Mouse (Mus musculus): ENCODE measurements at regions not wholly inside any gene's neighbourhood (a gene's known extent, or its start where the extent isn't known, plus 50 kb on each side); places are given as distances from the start of the nearest gene placed in this dataset.

DNA sequence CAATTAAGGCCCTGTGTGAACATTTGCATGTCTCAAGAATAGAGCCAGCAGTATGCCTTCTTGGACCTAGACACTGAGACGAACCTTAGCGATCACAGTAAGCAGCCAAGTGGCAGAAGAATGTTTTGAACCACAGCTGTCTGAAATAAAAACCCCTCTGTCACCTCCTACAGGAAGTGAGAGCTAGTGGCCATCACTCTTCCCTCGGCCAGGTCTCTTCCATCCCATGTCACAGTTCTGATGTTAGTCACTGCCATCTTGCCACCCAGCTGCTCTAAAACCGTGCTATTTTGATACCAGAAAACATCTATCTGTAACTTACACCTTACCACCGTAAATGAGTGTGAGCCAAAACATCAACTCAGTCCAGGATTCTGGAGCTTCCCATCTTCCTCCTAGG, 197.8 kb upstream of the Cdh5 start:
- H3K9ac ChIP-seq (ENCODE audit: low read depth, low read length), result no peak overlapping the region
- H3K27ac ChIP-seq (ENCODE audit: low read depth, low read length), result no peak overlapping the region
- no peaks in the 10 kb centered on the region for H3K27me3 ChIP-seq (replicated peaks; ENCODE audit: control insufficient read depth, insufficient read depth, low read length)
- no peak overlapping the region for H3K4me2 ChIP-seq (ENCODE audit: low read length)
- no peaks in the 10 kb centered on the region for H3K36me3 ChIP-seq (ENCODE audit: control insufficient read depth, insufficient read depth, low read length)
- peaks cover 2% of the 10 kb centered on the region; the same call in 1 of the 2 replicates for H3K9me3 ChIP-seq (ENCODE audit: control insufficient read depth, low read length)
- ATAC-seq, result no peak
- WGBS, result 91% methylated on average over 5 of the region's 5 CpGs
- H3K4me1 ChIP-seq (ENCODE audit: control insufficient read depth, insufficient read depth, low read depth, low read length), result no peaks in the 10 kb centered on the region
- H3K4me3 ChIP-seq (ENCODE audit: low read length), result no peak overlapping the region

DNA sequence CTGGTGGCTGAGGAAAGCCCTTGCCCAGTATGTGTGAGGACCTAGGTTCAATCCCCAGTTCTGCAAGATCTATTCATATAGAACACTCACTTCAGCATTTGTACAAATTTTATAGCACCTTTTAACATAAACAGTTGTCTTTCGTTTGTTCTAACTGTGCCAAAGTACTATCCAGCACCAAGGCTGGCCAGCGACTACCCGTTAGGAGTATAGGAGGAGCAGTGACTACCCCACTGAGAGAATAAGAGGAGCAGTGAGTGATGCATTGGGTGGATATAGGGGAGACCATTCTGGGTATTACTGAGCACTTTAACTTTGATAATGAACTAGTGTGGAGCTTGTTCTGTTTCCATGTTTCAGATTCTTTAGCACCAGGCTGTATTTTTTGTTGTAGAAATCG, 193.8 kb upstream of the Cdh5 start:
- H3K36me3 ChIP-seq (ENCODE audit: control insufficient read depth, insufficient read depth, low read length), result no peaks in the 10 kb centered on the region
- H3K27me3 ChIP-seq (replicated peaks; ENCODE audit: control insufficient read depth, insufficient read depth, low read length), result no peaks in the 10 kb centered on the region
- no peak overlapping the region for H3K9ac ChIP-seq (ENCODE audit: low read depth, low read length)
- no peaks in the 10 kb centered on the region for H3K4me1 ChIP-seq (ENCODE audit: control insufficient read depth, insufficient read depth, low read depth, low read length)
- WGBS, result 85% methylated on average over 4 of the region's 4 CpGs
- H3K4me3 ChIP-seq (ENCODE audit: low read length), result no peak overlapping the region
- no peak overlapping the region for H3K4me2 ChIP-seq (ENCODE audit: low read length)
- no peak for ATAC-seq
- no peak overlapping the region for H3K27ac ChIP-seq (ENCODE audit: low read depth, low read length)
- peaks cover 2% of the 10 kb centered on the region; the same call in 1 of the 2 replicates for H3K9me3 ChIP-seq (ENCODE audit: control insufficient read depth, low read length)

DNA sequence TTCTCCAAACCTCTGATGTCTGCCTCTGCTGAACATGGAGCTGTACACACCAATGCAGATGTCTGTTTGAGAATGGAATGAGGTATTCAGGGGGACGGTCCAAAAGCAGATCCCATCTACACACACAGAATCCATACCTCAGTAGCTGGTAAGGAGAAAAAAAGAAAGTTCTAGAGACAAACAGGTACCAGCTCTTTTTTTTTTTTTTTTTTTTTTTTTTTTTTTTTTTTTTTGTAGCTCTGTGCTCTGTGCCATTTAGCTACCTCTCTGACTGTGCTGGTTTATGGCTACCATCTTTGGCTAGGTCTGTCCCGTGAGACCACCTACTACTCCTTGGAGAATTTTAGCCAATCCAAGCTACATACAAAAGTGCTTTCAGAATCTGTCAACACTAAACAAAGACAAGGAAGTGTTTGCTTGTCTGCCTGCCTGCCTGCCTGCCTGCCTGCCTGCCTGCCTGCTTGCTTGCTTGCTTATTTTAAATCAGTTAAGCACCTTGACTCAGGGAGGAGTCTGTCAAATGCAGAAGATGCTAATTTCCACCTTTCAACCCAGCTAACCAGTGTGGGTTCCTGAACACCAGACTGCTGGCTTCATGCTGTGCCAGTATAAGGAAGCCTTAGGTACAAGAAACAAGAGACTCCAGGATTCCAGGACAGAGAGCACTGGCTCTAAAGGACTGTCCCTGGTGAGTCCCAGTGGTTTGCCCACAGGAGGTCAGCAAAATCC, 190.0 kb upstream of the Cdh5 start:
- no peak overlapping the region for H3K4me2 ChIP-seq (ENCODE audit: low read length)
- H3K9ac ChIP-seq (ENCODE audit: low read depth, low read length), result no peak overlapping the region
- H3K4me3 ChIP-seq (ENCODE audit: low read length), result no peak overlapping the region
- H3K36me3 ChIP-seq (ENCODE audit: control insufficient read depth, insufficient read depth, low read length), result no peaks in the 10 kb centered on the region
- no peak for ATAC-seq
- H3K27ac ChIP-seq (ENCODE audit: low read depth, low read length), result no peak overlapping the region
- WGBS, result 64% methylated on average over 2 of the region's 2 CpGs
- peaks cover 2% of the 10 kb centered on the region; the same call in 1 of the 2 replicates for H3K9me3 ChIP-seq (ENCODE audit: control insufficient read depth, low read length)
- no peaks in the 10 kb centered on the region for H3K27me3 ChIP-seq (replicated peaks; ENCODE audit: control insufficient read depth, insufficient read depth, low read length)
- H3K4me1 ChIP-seq (ENCODE audit: control insufficient read depth, insufficient read depth, low read depth, low read length), result peaks cover 2% of the 10 kb centered on the region; the same call in 1 of the 2 replicates

DNA sequence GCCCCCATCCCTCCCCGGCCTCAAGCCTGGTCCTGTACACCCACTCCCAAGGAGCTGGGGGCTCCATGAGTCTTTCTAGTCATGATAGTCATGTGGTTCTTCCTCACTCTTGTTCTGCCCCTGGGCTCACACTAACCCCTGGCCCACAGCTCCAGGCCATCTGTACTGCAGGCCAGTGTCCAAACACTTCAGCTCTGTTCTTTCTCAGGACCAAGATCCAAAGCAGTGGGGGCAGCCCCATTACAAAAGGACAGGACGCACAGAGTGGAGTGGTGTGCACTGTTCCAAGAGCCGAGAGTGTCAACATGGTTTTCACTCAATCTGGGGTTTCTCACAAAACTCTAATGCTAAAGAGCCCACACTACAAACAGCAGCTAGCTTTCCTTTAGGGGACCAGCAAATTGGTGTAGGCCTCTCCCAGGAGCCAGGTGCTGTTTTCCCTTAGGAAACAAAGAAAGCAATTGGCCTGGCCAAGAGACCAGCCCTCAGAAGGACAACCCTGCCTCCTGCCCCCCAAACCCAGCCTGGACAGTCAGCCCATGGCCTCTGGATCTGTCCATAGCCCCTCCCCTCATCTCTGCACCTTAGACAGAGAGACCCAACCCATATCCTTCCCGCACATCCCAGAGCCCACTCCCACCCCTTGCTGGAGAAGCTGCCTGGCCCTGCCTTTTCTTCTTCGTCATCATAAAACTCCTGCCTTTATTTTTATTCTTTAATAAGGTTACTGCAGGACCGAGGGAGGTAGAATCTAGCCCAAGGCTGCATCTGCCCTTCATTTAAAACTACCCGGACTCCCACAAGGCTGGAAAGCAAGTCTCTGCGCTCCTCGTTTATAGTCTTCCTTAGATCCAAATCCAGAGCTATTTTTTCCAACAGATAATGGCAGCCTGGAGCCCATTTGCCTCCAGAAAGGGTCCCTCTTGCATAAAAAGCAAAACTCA, 188.2 kb upstream of the Cdh5 start:
- no peak overlapping the region for H3K4me2 ChIP-seq (ENCODE audit: low read length)
- no peak overlapping the region for H3K9ac ChIP-seq (ENCODE audit: low read depth, low read length)
- no peaks in the 10 kb centered on the region for H3K27me3 ChIP-seq (replicated peaks; ENCODE audit: control insufficient read depth, insufficient read depth, low read length)
- 70% methylated on average over 9 of the region's 9 CpGs for WGBS
- H3K9me3 ChIP-seq (ENCODE audit: control insufficient read depth, low read length), result no peaks in the 10 kb centered on the region
- peak; percentile 22; the same call in 1 of the 2 replicates for ATAC-seq
- peaks cover 2% of the 10 kb centered on the region; the same call in 1 of the 2 replicates for H3K4me1 ChIP-seq (ENCODE audit: control insufficient read depth, insufficient read depth, low read depth, low read length)
- no peak overlapping the region for H3K27ac ChIP-seq (ENCODE audit: low read depth, low read length)
- H3K36me3 ChIP-seq (ENCODE audit: control insufficient read depth, insufficient read depth, low read length), result no peaks in the 10 kb centered on the region
- H3K4me3 ChIP-seq (ENCODE audit: low read length), result no peak overlapping the region

DNA sequence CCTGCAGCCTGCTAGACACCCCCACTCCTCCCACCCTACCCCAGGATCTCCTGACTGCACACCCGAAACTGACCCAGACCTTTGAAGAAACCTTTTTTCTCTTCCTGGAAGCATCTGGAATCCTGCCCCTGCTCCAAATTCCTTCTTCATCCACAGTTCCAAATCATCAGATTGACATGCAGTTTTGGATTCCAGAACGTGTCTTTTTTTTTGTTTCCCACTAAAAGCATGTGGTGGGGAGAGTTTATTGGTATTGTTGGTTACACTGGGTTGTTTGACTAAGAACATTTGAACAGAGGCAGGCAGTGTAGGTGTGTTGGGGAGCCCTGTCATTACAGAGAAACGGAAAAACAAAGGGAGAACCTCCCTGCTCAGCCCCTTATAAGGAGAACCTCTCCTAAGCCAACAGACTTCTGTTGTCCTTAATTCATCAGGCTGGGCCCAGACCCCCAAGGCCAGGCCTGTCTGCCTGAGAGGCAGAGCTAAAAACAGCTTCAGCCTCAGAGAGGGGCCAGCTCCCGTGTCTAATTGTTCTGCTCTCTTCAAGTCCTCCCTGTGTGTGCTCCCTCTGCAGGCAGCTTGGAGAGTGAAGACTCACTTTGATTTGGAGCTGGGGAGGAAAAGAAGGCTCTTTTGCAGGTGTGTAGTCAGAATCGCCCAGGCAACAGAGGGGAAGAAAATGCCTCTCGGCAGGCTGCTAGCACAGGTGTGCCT, 187.3 kb upstream of the Cdh5 start:
- ATAC-seq, result peak; percentile 74
- Histone ChIP-seq H3K4me2 (ENCODE audit: low read length) (no peak overlapping the region), H3K27ac (ENCODE audit: low read depth, low read length) (no peak overlapping the region), H3K9me3 (ENCODE audit: control insufficient read depth, low read length) (no peaks in the 10 kb centered on the region), H3K4me1 (ENCODE audit: control insufficient read depth, insufficient read depth, low read depth, low read length) (peaks cover 2% of the 10 kb centered on the region; the same call in 1 of the 2 replicates), H3K9ac (ENCODE audit: low read depth, low read length) (no peak overlapping the region), H3K4me3 (ENCODE audit: low read length) (no peak overlapping the region), H3K36me3 (ENCODE audit: control insufficient read depth, insufficient read depth, low read length) (no peaks in the 10 kb centered on the region), H3K27me3 (replicated peaks; ENCODE audit: control insufficient read depth, insufficient read depth, low read length) (no peaks in the 10 kb centered on the region)
- 47% methylated on average over 6 of the region's 6 CpGs for WGBS

DNA sequence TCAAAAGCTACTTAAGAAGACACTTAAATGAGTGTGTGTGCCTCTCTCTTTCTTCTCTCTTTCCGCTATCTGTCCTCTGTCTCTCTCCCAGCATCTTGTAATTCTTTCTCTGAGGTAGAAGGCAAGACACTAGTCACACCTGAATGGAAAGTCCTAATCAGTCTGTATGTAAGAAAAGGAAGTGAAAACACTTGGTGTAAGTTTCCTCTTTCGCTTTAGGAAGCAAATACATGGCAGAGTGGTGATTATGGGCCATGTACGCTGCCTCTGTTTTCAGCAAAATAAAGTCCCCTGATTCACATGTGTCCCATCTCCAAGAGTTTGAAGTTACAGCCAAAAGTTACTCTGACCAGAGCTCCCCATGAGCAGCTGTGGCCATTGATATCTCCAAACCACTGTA, 182.1 kb upstream of the Cdh5 start:
- H3K9me3 ChIP-seq (ENCODE audit: control insufficient read depth, low read length), result no peaks in the 10 kb centered on the region
- H3K27ac ChIP-seq (ENCODE audit: low read depth, low read length), result no peak overlapping the region
- no peak for ATAC-seq
- no peak overlapping the region for H3K9ac ChIP-seq (ENCODE audit: low read depth, low read length)
- no peak overlapping the region for H3K4me3 ChIP-seq (ENCODE audit: low read length)
- no peaks in the 10 kb centered on the region for H3K27me3 ChIP-seq (replicated peaks; ENCODE audit: control insufficient read depth, insufficient read depth, low read length)
- H3K4me2 ChIP-seq (ENCODE audit: low read length), result no peak overlapping the region
- H3K36me3 ChIP-seq (ENCODE audit: control insufficient read depth, insufficient read depth, low read length), result no peaks in the 10 kb centered on the region
- 92% methylated on average over 3 of the region's 3 CpGs for WGBS
- no peaks in the 10 kb centered on the region for H3K4me1 ChIP-seq (ENCODE audit: control insufficient read depth, insufficient read depth, low read depth, low read length)

DNA sequence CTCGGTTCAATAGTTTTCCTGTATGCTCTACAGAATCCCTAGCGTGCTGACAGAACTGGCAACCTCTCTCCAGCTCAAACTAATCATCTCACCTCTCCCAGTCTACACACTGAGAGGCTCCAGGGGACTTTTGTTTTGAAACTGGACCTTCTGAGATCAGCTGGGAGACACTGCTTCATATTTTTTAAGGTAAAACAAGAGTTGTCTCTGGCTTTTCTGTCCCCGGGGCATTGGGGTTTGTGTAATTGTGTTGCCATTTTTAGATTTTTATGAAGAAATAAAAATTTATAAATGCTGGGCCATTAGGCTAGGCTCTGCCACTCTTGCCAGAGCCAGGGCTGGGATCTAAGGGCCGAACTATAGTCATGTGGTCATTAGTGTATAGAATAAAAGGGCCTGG, 179.8 kb upstream of the Cdh5 start:
- Histone ChIP-seq H3K4me1 (ENCODE audit: control insufficient read depth, insufficient read depth, low read depth, low read length) (no peaks in the 10 kb centered on the region), H3K4me3 (ENCODE audit: low read length) (no peak overlapping the region), H3K27me3 (replicated peaks; ENCODE audit: control insufficient read depth, insufficient read depth, low read length) (no peaks in the 10 kb centered on the region), H3K27ac (ENCODE audit: low read depth, low read length) (no peak overlapping the region), H3K9ac (ENCODE audit: low read depth, low read length) (no peak overlapping the region), H3K4me2 (ENCODE audit: low read length) (no peak overlapping the region), H3K9me3 (ENCODE audit: control insufficient read depth, low read length) (no peaks in the 10 kb centered on the region), H3K36me3 (ENCODE audit: control insufficient read depth, insufficient read depth, low read length) (no peaks in the 10 kb centered on the region)
- WGBS, result 90% methylated on average over 4 of the region's 4 CpGs
- no peak for ATAC-seq

DNA sequence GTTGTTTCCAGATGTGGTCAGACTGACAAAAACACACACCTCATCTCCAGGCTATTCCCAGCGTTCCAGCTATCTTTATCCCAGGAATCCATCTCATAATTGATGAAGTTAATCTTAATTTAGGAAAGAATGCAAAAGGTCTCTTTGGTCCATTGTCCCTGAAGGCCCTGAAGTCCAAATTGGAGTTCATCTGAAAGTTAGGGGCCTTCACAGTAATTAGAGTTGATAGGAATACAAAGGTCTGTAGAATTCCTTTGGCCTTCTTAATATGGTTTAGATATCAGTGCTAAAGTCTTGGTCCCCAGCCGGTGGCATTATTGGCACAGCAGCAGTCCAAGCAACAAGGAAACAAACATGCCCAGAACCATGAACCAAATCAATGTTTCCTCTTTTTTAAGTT, 178.7 kb upstream of the Cdh5 start:
- H3K27ac ChIP-seq (ENCODE audit: low read depth, low read length), result no peak overlapping the region
- H3K4me2 ChIP-seq (ENCODE audit: low read length), result no peak overlapping the region
- H3K36me3 ChIP-seq (ENCODE audit: control insufficient read depth, insufficient read depth, low read length), result no peaks in the 10 kb centered on the region
- ATAC-seq, result no peak
- no peaks in the 10 kb centered on the region for H3K9me3 ChIP-seq (ENCODE audit: control insufficient read depth, low read length)
- no peak overlapping the region for H3K4me3 ChIP-seq (ENCODE audit: low read length)
- no peaks in the 10 kb centered on the region for H3K4me1 ChIP-seq (ENCODE audit: control insufficient read depth, insufficient read depth, low read depth, low read length)
- no peaks in the 10 kb centered on the region for H3K27me3 ChIP-seq (replicated peaks; ENCODE audit: control insufficient read depth, insufficient read depth, low read length)
- WGBS, result 85% methylated on average over 2 of the region's 2 CpGs
- H3K9ac ChIP-seq (ENCODE audit: low read depth, low read length), result no peak overlapping the region

DNA sequence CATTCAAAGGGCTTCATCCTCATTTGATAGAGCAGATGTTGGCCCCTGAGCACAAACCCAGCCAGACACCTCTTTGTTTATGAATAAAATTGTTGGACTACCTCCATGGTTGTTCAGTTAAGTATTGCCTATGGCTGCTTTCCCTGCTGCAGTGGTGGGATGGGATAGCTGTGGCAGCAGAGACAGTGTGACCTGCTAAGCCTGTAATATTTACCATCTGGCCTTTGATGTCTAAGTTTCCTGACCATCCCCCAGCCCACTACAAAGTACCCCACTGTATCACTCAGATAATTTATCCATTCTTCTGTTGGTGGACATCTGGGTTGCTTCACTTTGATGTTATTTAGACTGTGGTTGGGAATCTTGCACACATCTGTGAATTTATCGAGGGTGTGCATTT, 168.7 kb upstream of the Cdh5 start:
- 89% methylated on average over 1 of the region's 1 CpGs for WGBS
- no peaks in the 10 kb centered on the region for H3K27me3 ChIP-seq (replicated peaks; ENCODE audit: control insufficient read depth, insufficient read depth, low read length)
- no peak overlapping the region for H3K27ac ChIP-seq (ENCODE audit: low read depth, low read length)
- no peak for ATAC-seq
- no peak overlapping the region for H3K9ac ChIP-seq (ENCODE audit: low read depth, low read length)
- H3K4me1 ChIP-seq (ENCODE audit: control insufficient read depth, insufficient read depth, low read depth, low read length), result no peaks in the 10 kb centered on the region
- no peak overlapping the region for H3K4me3 ChIP-seq (ENCODE audit: low read length)
- H3K9me3 ChIP-seq (ENCODE audit: control insufficient read depth, low read length), result no peaks in the 10 kb centered on the region
- H3K36me3 ChIP-seq (ENCODE audit: control insufficient read depth, insufficient read depth, low read length), result no peaks in the 10 kb centered on the region
- H3K4me2 ChIP-seq (ENCODE audit: low read length), result no peak overlapping the region

All from hindbrain, embryonic 16.5 days (tissue).